ENCODE assay signal across 8 mouse cellular contexts in genomic region chr4:141011556-141012328, GRCm38 (mm10). TPM values are rescaled to one million over a fixed set of nuclear protein-coding genes. Genes with fewer than 3 reads are reported as not detected.
DNase-seq lines count a peak whose midpoint lies in the region; ATAC-seq lines count a peak whose summit lies in the region.
"Had no signal": no experiment of that assay in that cellular context is flagged by ENCODE, and none has a peak within 500 bp of the region (broad histone marks: within the 10 kb centered on the region; RNA-seq: fewer than 3 reads in every experiment).

No protein-coding gene starts in this region.

- H3K27ac ChIP-seq in embryonic facial prominence, embryonic 11.5 days (replicated peaks; ENCODE audit: low read depth, low read length): peak overlapping the region; percentile 95
- peak overlapping the region; percentile 32 to 82; a peak in 3 of 4 replicates for H3K27ac ChIP-seq in heart, embryonic 14.5 days (replicated peaks in 1 of 2; ENCODE audit: control insufficient read depth in 1 of 2, insufficient read depth in 1 of 2, low read depth in 2 of 2, low read length in 2 of 2)
- peak overlapping the region; percentile 91 for H3K27ac ChIP-seq in limb, embryonic 15.5 days
- H3K27ac ChIP-seq: liver, embryonic 14.5 days had no signal

- H3K4me3 ChIP-seq in embryonic facial prominence, embryonic 11.5 days (ENCODE audit: low read depth, low read length): peak overlapping the region; percentile 80
- H3K4me3 ChIP-seq in heart, embryonic 14.5 days (ENCODE audit: control insufficient read depth in 1 of 2, insufficient read depth in 1 of 2, low read depth in 1 of 2, low read length in 2 of 2): peak overlapping the region; percentile 58 to 74
- peak overlapping the region; percentile 71 for H3K4me3 ChIP-seq in limb, embryonic 15.5 days

- H3K4me1 ChIP-seq in embryonic facial prominence, embryonic 11.5 days (ENCODE audit: control insufficient read depth, insufficient read depth, low read length): peaks cover 4% of the 10 kb centered on the region
- H3K4me1 ChIP-seq in heart, embryonic 14.5 days (ENCODE audit: control insufficient read depth in 2 of 2, insufficient read depth in 2 of 2, low read length in 2 of 2): peaks cover 12 to 37% of the 10 kb centered on the region in 2 experiments; a peak in 3 of 4 replicates
- H3K4me1 ChIP-seq in limb, embryonic 15.5 days: peaks cover 62% of the 10 kb centered on the region

- no peaks in the 10 kb centered on the region for H3K27me3 ChIP-seq in embryonic facial prominence, embryonic 11.5 days (ENCODE audit: control insufficient read depth, insufficient read depth, low read length)
- no peaks in the 10 kb centered on the region for H3K27me3 ChIP-seq in heart, embryonic 14.5 days (ENCODE audit: control insufficient read depth, insufficient read depth, low read length)
- H3K27me3 ChIP-seq in limb, embryonic 15.5 days: no peaks in the 10 kb centered on the region

- no peaks in the 10 kb centered on the region for H3K9me3 ChIP-seq in embryonic facial prominence, embryonic 11.5 days (replicated peaks; ENCODE audit: control insufficient read depth, low read length)
- no peaks in the 10 kb centered on the region for H3K9me3 ChIP-seq in heart, embryonic 14.5 days (ENCODE audit: control insufficient read depth, low read length)
- no peaks in the 10 kb centered on the region for H3K9me3 ChIP-seq in limb, embryonic 15.5 days

- peak; percentile 86 for DNase-seq in cerebellum, adult 11-12 months
- peak; percentile 63 for DNase-seq in embryonic facial prominence, embryonic 11.5 days (ENCODE audit: low spot score)
- peak; percentile 37 for DNase-seq in retina, embryonic 14.5 days (ENCODE audit: low spot score)
- no peak for DNase-seq in right cerebral cortex, adult 2 months (ENCODE audit: low spot score in 2 of 2)
- DNase-seq in frontal cortex, postnatal 36 days (ENCODE audit: low spot score in 2 of 2): no peak

- H3K9ac ChIP-seq in embryonic facial prominence, embryonic 11.5 days (replicated peaks; ENCODE audit: low read length): peak overlapping the region; percentile 95
- peak overlapping the region; percentile 90 for H3K9ac ChIP-seq in heart, embryonic 14.5 days (ENCODE audit: low read length)
- peak overlapping the region; percentile 84 for H3K9ac ChIP-seq in limb, embryonic 15.5 days
- H3K9ac ChIP-seq: liver, embryonic 14.5 days had no signal

- H3K36me3 ChIP-seq in embryonic facial prominence, embryonic 11.5 days (replicated peaks; ENCODE audit: control insufficient read depth, insufficient read depth, low read depth, low read length): peaks cover 21% of the 10 kb centered on the region
- peaks cover 47% of the 10 kb centered on the region for H3K36me3 ChIP-seq in heart, embryonic 14.5 days (ENCODE audit: control insufficient read depth, insufficient read depth, low read length)
- H3K36me3 ChIP-seq in limb, embryonic 15.5 days: peaks cover 52% of the 10 kb centered on the region

- WGBS in embryonic facial prominence, embryonic 11.5 days: 29% methylated on average over 14 of the region's 14 CpGs
- WGBS in heart, embryonic 14.5 days: 56% methylated on average over 14 of the region's 14 CpGs
- WGBS in limb, embryonic 15.5 days: 18% methylated on average over 14 of the region's 14 CpGs

- H3K4me2 ChIP-seq in embryonic facial prominence, embryonic 11.5 days (ENCODE audit: low read depth, low read length): peak overlapping the region; percentile 73
- peak overlapping the region; percentile 80 for H3K4me2 ChIP-seq in heart, embryonic 14.5 days (ENCODE audit: low read length)
- peak overlapping the region; percentile 60 for H3K4me2 ChIP-seq in limb, embryonic 15.5 days

- no peak for ATAC-seq in embryonic facial prominence, embryonic 11.5 days (replicated peaks; ENCODE audit: insufficient number of reproducible peaks, low FRiP score, low TSS enrichment, low read depth)
- no peak for ATAC-seq in heart, embryonic 14.5 days (ENCODE audit: insufficient number of reproducible peaks, insufficient read depth, low FRiP score, low read depth)
- peak; percentile 56 for ATAC-seq in limb, embryonic 15.5 days (ENCODE audit: insufficient number of reproducible peaks, low FRiP score, low TSS enrichment, low read depth)

RNA-seq across cellular contexts. Expression of gene Mfap2, which starts 1.5 kb away (rescaled TPM):
- polyA plus RNA-seq in embryonic facial prominence, embryonic 11.5 days (2014; fragmentation: Nextera tagmentation; extraction: Ambion mirVana): 409 and 469 TPM in 2 replicates
- polyA plus RNA-seq in heart, embryonic 14.5 days (2014; fragmentation: Nextera tagmentation; extraction: Ambion mirVana): 243 and 295 TPM in 2 replicates
- 958 and 1,066 TPM in 2 replicates for polyA plus RNA-seq in limb, embryonic 15.5 days (2015; fragmentation: Nextera tagmentation; extraction: Ambion mirVana)

RNA-seq across cellular contexts. Expression of gene Atp13a2, which starts 25.1 kb away (rescaled TPM):
- 19.8 and 26.1 TPM in 2 replicates for polyA plus RNA-seq in embryonic facial prominence, embryonic 11.5 days (2014; fragmentation: Nextera tagmentation; extraction: Ambion mirVana)
- polyA plus RNA-seq in heart, embryonic 14.5 days (2014; fragmentation: Nextera tagmentation; extraction: Ambion mirVana): 24.7 and 27.2 TPM in 2 replicates
- polyA plus RNA-seq in limb, embryonic 15.5 days (2015; fragmentation: Nextera tagmentation; extraction: Ambion mirVana): 37.3 and 41.0 TPM in 2 replicates

RNA-seq across cellular contexts. Expression of gene Crocc, which starts 48.6 kb away (rescaled TPM):
- polyA plus RNA-seq in embryonic facial prominence, embryonic 11.5 days (2014; fragmentation: Nextera tagmentation; extraction: Ambion mirVana): 6.8 and 7.5 TPM in 2 replicates
- polyA plus RNA-seq in heart, embryonic 14.5 days (2014; fragmentation: Nextera tagmentation; extraction: Ambion mirVana): 3.3 and 4.4 TPM in 2 replicates
- polyA plus RNA-seq in limb, embryonic 15.5 days (2015; fragmentation: Nextera tagmentation; extraction: Ambion mirVana): 4.0 and 5.8 TPM in 2 replicates

RNA-seq across cellular contexts. Expression of gene Sdhb, which starts 50.7 kb away (rescaled TPM):
- polyA plus RNA-seq in embryonic facial prominence, embryonic 11.5 days (2014; fragmentation: Nextera tagmentation; extraction: Ambion mirVana): 428 and 430 TPM in 2 replicates
- polyA plus RNA-seq in heart, embryonic 14.5 days (2014; fragmentation: Nextera tagmentation; extraction: Ambion mirVana): 1,003 and 1,015 TPM in 2 replicates
- polyA plus RNA-seq in limb, embryonic 15.5 days (2015; fragmentation: Nextera tagmentation; extraction: Ambion mirVana): 333 and 348 TPM in 2 replicates

Comparison
In these comparisons a context has a peak if more than half of its experiments do, and no peak if none do; other contexts are left out.
1. DNase-seq: peak in cerebellum, adult 11-12 months (single experiment), embryonic facial prominence, embryonic 11.5 days (single experiment) and retina, embryonic 14.5 days (single experiment); none in right cerebral cortex, adult 2 months (0 of 2) and frontal cortex, postnatal 36 days (0 of 2).
2. Peak in every context shown above with its lines, with median percentiles within 50 percentile points of each other: H3K27ac ChIP-seq, H3K4me2 ChIP-seq, H3K4me3 ChIP-seq and H3K9ac ChIP-seq.